Mouse (Mus musculus) B cell, adult 2 months (primary cell): ENCODE data around the gene Vps53.

Experiments
- DNase-seq, 2 experiments: peaks; one replicate each; pipeline ENCODE4 v3.0.0; 2022

Gene Vps53

GRCm38 (mm10) chr11:76167079-76167765 lies 12.2 kb downstream of the Vps53 start:
- peak; percentile 83 to 85 for DNase-seq

- DNase-seq = no peak
These were observed 12.8 kb downstream of the Vps53 start for GRCm38 (mm10) chr11:76166657-76167056.

- no peak for DNase-seq
These were observed 19.2 kb downstream of the Vps53 start for GRCm38 (mm10) chr11:76160251-76160650.

GRCm38 (mm10) chr11:76158375-76158774 lies 21.1 kb downstream of the Vps53 start:
- no peak for DNase-seq

GRCm38 (mm10) chr11:76154861-76155260 lies 24.6 kb downstream of the Vps53 start:
- no peak for DNase-seq

GRCm38 (mm10) chr11:76154200-76154599 lies 25.2 kb downstream of the Vps53 start:
- DNase-seq = no peak

GRCm38 (mm10) chr11:76153236-76153951 lies 26.1 kb downstream of the Vps53 start:
- DNase-seq = peak; percentile 2 to 11

GRCm38 (mm10) chr11:76150980-76151379 lies 28.5 kb downstream of the Vps53 start:
- DNase-seq = no peak

- no peak for DNase-seq
These were observed 31.1 kb downstream of the Vps53 start for GRCm38 (mm10) chr11:76148055-76149008.

- DNase-seq = no peak
These were observed 33.0 kb downstream of the Vps53 start for GRCm38 (mm10) chr11:76146187-76147010.

GRCm38 (mm10) chr11:76145169-76145568 lies 34.3 kb downstream of the Vps53 start:
- no peak for DNase-seq

GRCm38 (mm10) chr11:76144386-76144785 lies 35.1 kb downstream of the Vps53 start:
- DNase-seq = no peak

- no peak for DNase-seq
These were observed 41.5 kb downstream of the Vps53 start for GRCm38 (mm10) chr11:76137996-76138395.

GRCm38 (mm10) chr11:76135641-76136437 lies 43.6 kb downstream of the Vps53 start:
- DNase-seq = no peak

- no peak for DNase-seq
These were observed 48.6 kb downstream of the Vps53 start for GRCm38 (mm10) chr11:76130859-76131258.

GRCm38 (mm10) chr11:76125386-76125785 lies 54.1 kb downstream of the Vps53 start:
- DNase-seq = no peak

- no peak for DNase-seq
These were observed 55.9 kb downstream of the Vps53 start for GRCm38 (mm10) chr11:76123517-76123916.

- no peak for DNase-seq
These were observed 56.9 kb downstream of the Vps53 start for GRCm38 (mm10) chr11:76122571-76122970.

- no peak for DNase-seq
These were observed 58.4 kb downstream of the Vps53 start for GRCm38 (mm10) chr11:76121086-76121485.

- no peak for DNase-seq
These were observed 59.0 kb downstream of the Vps53 start for GRCm38 (mm10) chr11:76120407-76120901.

- no peak for DNase-seq
These were observed 69.0 kb downstream of the Vps53 start for GRCm38 (mm10) chr11:76110416-76110815.
